Mouse (Mus musculus) heart, postnatal 25 days (tissue): Measurements from ENCODE around the gene Bsg. TPM values are rescaled to one million over a fixed set of nuclear protein-coding genes. Genes with fewer than 3 reads are reported as not detected.
"Not testable (repeated sequence)": the region's sequence is repeated elsewhere in the genome, so short reads cannot be mapped to it uniquely, and the experiment has no call there.

Source experiments
- DNase-seq: peaks from one replicate; pipeline ENCODE4 v3.0.0; 2022; ENCODE audit warnings: low spot score
- intact Hi-C: fragments of 180-260 bp; cut with DNase I; formaldehyde crosslinking; loops from one replicate; pipeline ENCODE4 v1.15.1; 2025
- total RNA-seq, 2 experiments: library from RNA; stranded (reverse); gene quantifications; 2 replicates each; pipeline ENCODE4 v1.2.3; 2021

The Bsg gene
- total RNA-seq, 2 experiments from 2014 or later = 1,236 to 1,242 TPM

DNA sequence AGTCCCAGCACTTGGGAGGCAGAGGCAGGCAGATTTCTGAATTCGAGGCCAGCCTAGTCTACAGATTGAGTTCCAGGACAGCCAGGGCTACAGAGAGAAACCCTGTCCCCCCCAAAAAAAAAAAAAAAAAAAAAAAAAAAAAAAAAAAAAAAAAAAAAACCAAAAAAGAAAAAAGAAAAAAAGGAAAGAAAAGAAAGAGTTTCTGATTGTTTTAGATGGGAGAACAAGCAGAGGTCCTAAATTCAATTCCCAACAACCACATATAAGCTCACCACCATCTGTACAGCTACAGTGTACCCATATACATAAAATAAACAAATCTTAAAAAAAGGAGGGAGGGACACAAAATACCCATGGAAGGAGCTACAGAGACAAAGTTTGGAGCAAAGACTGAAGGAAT lies 55.4 kb downstream of the Bsg start:
- intact Hi-C loops, DNase-seq: not testable (repeated sequence)

DNA sequence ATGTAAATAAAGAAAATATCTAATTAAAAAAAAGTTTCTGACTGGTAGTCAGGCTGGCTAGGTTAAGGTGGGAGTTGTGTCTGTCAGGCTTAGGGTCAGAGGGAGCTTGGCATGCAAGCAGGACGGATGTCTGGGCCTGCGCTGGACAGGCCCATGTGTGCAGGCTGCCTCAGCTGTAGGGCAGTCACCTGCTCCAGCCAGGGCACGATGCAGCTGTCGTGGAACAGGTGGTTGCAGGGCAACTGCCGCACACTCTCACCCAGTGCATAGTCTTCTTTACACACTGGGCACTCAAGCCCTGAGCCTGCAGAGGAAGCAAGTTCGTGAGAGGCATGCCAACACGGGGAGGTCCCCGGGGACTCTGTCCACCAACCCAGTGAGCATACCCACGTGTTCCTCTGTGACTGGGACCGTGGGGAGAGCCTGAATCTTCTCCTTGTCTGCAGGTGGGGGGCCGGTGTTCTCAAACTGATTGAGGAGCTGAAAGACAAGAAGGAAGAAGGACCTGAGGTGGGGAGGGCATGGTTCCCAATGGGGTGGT lies 56.4 kb downstream of the Bsg start:
- intact Hi-C loops = no loop called here
- no peak for DNase-seq

Other genes with a start within 250 kb of the Bsg start
- gene Vmn2r83, start 235.8 kb upstream of the Bsg start, total RNA-seq = not detected
- gene Plpp2, start 170.7 kb upstream of the Bsg start, total RNA-seq = 1 to 10 TPM; 2.7 to 2.9 TPM
- 10 to 100 TPM; 12.2 to 12.3 TPM for gene Mier2, start 149.3 kb upstream of the Bsg start, total RNA-seq
- gene Theg, start 117.2 kb upstream of the Bsg start, total RNA-seq = not detected
- not detected for gene C2cd4c, start 90.5 kb upstream of the Bsg start, total RNA-seq
- gene Shc2, start 66.6 kb upstream of the Bsg start, total RNA-seq = 1 to 10 TPM; 2.2 to 2.4 TPM
- not detected for gene Odf3l2, start 58.8 kb upstream of the Bsg start, total RNA-seq
- gene Madcam1, start 39.9 kb upstream of the Bsg start, total RNA-seq = not detected
- gene Tpgs1, start 35.1 kb upstream of the Bsg start, total RNA-seq = 10 to 100 TPM; 18.3 to 19.4 TPM
- 100 to 1,000 TPM; 183 to 190 TPM for gene Cdc34, start 22.3 kb upstream of the Bsg start, total RNA-seq
- gene Gzmm, start 15.5 kb upstream of the Bsg start, total RNA-seq = 1 to 10 TPM; 6.0 to 7.2 TPM
- gene Hcn2, start 12.1 kb downstream of the Bsg start, total RNA-seq = 10 to 100 TPM; 26.0 to 28.5 TPM
- 10 to 100 TPM; 37.0 to 38.6 TPM for gene Polrmt, start 42.1 kb downstream of the Bsg start, total RNA-seq
- gene Fgf22, start 50.6 kb downstream of the Bsg start, total RNA-seq = not detected
- gene Rnf126, start 62.5 kb downstream of the Bsg start, total RNA-seq = 10 to 100 TPM; 21.2 to 22.8 TPM
- gene Fstl3, start 72.8 kb downstream of the Bsg start, total RNA-seq = 1 to 10 TPM; 2.9 to 4.2 TPM
- not detected for gene Prss57, start 86.5 kb downstream of the Bsg start, total RNA-seq
- 10 to 100 TPM; 70.3 to 77.3 TPM for gene Palm, start 89.1 kb downstream of the Bsg start, total RNA-seq
- under 1 TPM; 0.59 to 0.70 TPM for gene Misp, start 116.5 kb downstream of the Bsg start, total RNA-seq
- gene Ptbp1, start 149.9 kb downstream of the Bsg start, total RNA-seq = 10 to 100 TPM; 54.6 to 59.3 TPM
- gene Prtn3, start 170.0 kb downstream of the Bsg start, total RNA-seq = under 1 TPM in 1 of 2 experiments, not detected in 1; 0.44 TPM
- gene Plppr3, start 170.1 kb downstream of the Bsg start, total RNA-seq = not detected
- gene Elane, start 181.8 kb downstream of the Bsg start, total RNA-seq = not detected
- 10 to 100 TPM; 11.1 to 61.8 TPM for gene Cfd, start 186.4 kb downstream of the Bsg start, total RNA-seq
- gene Med16, start 204.4 kb downstream of the Bsg start, total RNA-seq = 10 to 100 TPM; 49.2 to 50.7 TPM
- not detected for gene Gm26602, start 206.4 kb downstream of the Bsg start, total RNA-seq
- under 1 TPM; 0.14 to 0.18 TPM for gene Kiss1r, start 212.5 kb downstream of the Bsg start, total RNA-seq
- 10 to 100 TPM; 81.1 to 82.9 TPM for gene R3hdm4, start 216.7 kb downstream of the Bsg start, total RNA-seq
- gene Arid3a, start 222.6 kb downstream of the Bsg start, total RNA-seq = 1 to 10 TPM; 1.9 to 2.0 TPM